13 mouse cellular contexts compared by ENCODE assay signal in genomic region chr11:113927231-113927630, GRCm38 (mm10).
A peak's percentile ranks its signal among the peaks of the same experiment; 100 is the strongest.
DNase-seq lines count a peak whose midpoint lies in the region; ATAC-seq lines count a peak whose summit lies in the region.
"Had no signal": no experiment of that assay in that cellular context is flagged by ENCODE, and none has a peak within 500 bp of the region (broad histone marks: within the 10 kb centered on the region; RNA-seq: fewer than 3 reads in every experiment).

No protein-coding gene starts in this region.

- no peak overlapping the region for H3K9ac ChIP-seq in embryonic facial prominence, embryonic 14.5 days (ENCODE audit: low read depth, low read length)
- H3K9ac ChIP-seq in hindbrain, embryonic 12.5 days = no peak overlapping the region
- no peak overlapping the region for H3K9ac ChIP-seq in intestine, embryonic 15.5 days
- H3K9ac ChIP-seq: embryonic facial prominence, embryonic 13.5 days; lung, embryonic 14.5 days; neural tube, embryonic 13.5 days had no signal

- no peaks in the 10 kb centered on the region for H3K4me1 ChIP-seq in embryonic facial prominence, embryonic 14.5 days (ENCODE audit: control insufficient read depth, insufficient read depth, low read length)
- peaks cover 45% of the 10 kb centered on the region for H3K4me1 ChIP-seq in embryonic facial prominence, embryonic 10.5 days
- peaks cover 49% of the 10 kb centered on the region for H3K4me1 ChIP-seq in hindbrain, embryonic 12.5 days
- no peaks in the 10 kb centered on the region for H3K4me1 ChIP-seq in intestine, embryonic 15.5 days (replicated peaks)
- H3K4me1 ChIP-seq: embryonic facial prominence, embryonic 13.5 days had no signal

- no peaks in the 10 kb centered on the region for H3K9me3 ChIP-seq in embryonic facial prominence, embryonic 14.5 days (ENCODE audit: control insufficient read depth, low read length)
- H3K9me3 ChIP-seq in embryonic facial prominence, embryonic 10.5 days = no peaks in the 10 kb centered on the region
- no peaks in the 10 kb centered on the region for H3K9me3 ChIP-seq in hindbrain, embryonic 12.5 days (replicated peaks)
- no peaks in the 10 kb centered on the region for H3K9me3 ChIP-seq in intestine, embryonic 15.5 days
- H3K9me3 ChIP-seq: embryonic facial prominence, embryonic 13.5 days; neural tube, embryonic 13.5 days had no signal

- ATAC-seq in embryonic facial prominence, embryonic 14.5 days (ENCODE audit: low read depth) = no peak
- no peak for ATAC-seq in hindbrain, embryonic 12.5 days (ENCODE audit: low FRiP score)
- no peak for ATAC-seq in intestine, embryonic 15.5 days
- ATAC-seq: activated CD4-positive, CD25-positive, alpha-beta regulatory T cell, adult 4 months had no signal

- DNase-seq in embryonic facial prominence, embryonic 14.5 days (ENCODE audit: low spot score) = peak; percentile 41
- DNase-seq in embryonic facial prominence, embryonic 10.5 days (ENCODE audit: low spot score) = no peak
- peak; percentile 75 for DNase-seq in adrenal gland, adult 2 months
- DNase-seq in gastrocnemius, postnatal 10 days = peak; percentile 19
- DNase-seq in left cerebral cortex, adult 9 months (ENCODE audit: low spot score in 2 of 2) = peak; percentile 82 to 94
- no peak for DNase-seq in yolk sac, embryonic 10.5 days (ENCODE audit: low spot score)
- DNase-seq: lung, embryonic 14.5 days; thymus, adult 18-20 months had no signal

- no peak overlapping the region for H3K4me2 ChIP-seq in embryonic facial prominence, embryonic 14.5 days (ENCODE audit: low read depth, low read length)
- H3K4me2 ChIP-seq in hindbrain, embryonic 12.5 days (replicated peaks) = no peak overlapping the region
- no peak overlapping the region for H3K4me2 ChIP-seq in intestine, embryonic 15.5 days (replicated peaks)
- H3K4me2 ChIP-seq: embryonic facial prominence, embryonic 13.5 days; lung, embryonic 14.5 days; neural tube, embryonic 13.5 days had no signal

- H3K27ac ChIP-seq in embryonic facial prominence, embryonic 14.5 days (replicated peaks; ENCODE audit: low read depth, low read length) = no peak overlapping the region
- H3K27ac ChIP-seq in embryonic facial prominence, embryonic 10.5 days (replicated peaks) = no peak overlapping the region
- H3K27ac ChIP-seq in hindbrain, embryonic 12.5 days = no peak overlapping the region
- H3K27ac ChIP-seq in intestine, embryonic 15.5 days = no peak overlapping the region
- H3K27ac ChIP-seq: embryonic facial prominence, embryonic 13.5 days; neural tube, embryonic 13.5 days had no signal

- no peaks in the 10 kb centered on the region for H3K27me3 ChIP-seq in embryonic facial prominence, embryonic 14.5 days (replicated peaks; ENCODE audit: control insufficient read depth, insufficient read depth, low read length)
- H3K27me3 ChIP-seq in embryonic facial prominence, embryonic 10.5 days (replicated peaks; ENCODE audit: low read depth, poor library complexity, severe bottlenecking) = no peaks in the 10 kb centered on the region
- H3K27me3 ChIP-seq in hindbrain, embryonic 12.5 days = no peaks in the 10 kb centered on the region
- no peaks in the 10 kb centered on the region for H3K27me3 ChIP-seq in intestine, embryonic 15.5 days (replicated peaks)
- H3K27me3 ChIP-seq: embryonic facial prominence, embryonic 13.5 days; neural tube, embryonic 13.5 days had no signal

- H3K36me3 ChIP-seq in embryonic facial prominence, embryonic 14.5 days (ENCODE audit: control insufficient read depth, insufficient read depth, low read length) = no peaks in the 10 kb centered on the region
- no peaks in the 10 kb centered on the region for H3K36me3 ChIP-seq in embryonic facial prominence, embryonic 10.5 days (replicated peaks)
- no peaks in the 10 kb centered on the region for H3K36me3 ChIP-seq in hindbrain, embryonic 12.5 days
- no peaks in the 10 kb centered on the region for H3K36me3 ChIP-seq in intestine, embryonic 15.5 days
- H3K36me3 ChIP-seq: embryonic facial prominence, embryonic 13.5 days; neural tube, embryonic 13.5 days had no signal

- WGBS in embryonic facial prominence, embryonic 14.5 days = 84% methylated on average over 11 of the region's 11 CpGs
- WGBS in embryonic facial prominence, embryonic 10.5 days = 91% methylated on average over 11 of the region's 11 CpGs
- WGBS in hindbrain, embryonic 12.5 days = 85% methylated on average over 11 of the region's 11 CpGs
- WGBS in intestine, embryonic 15.5 days = 90% methylated on average over 11 of the region's 11 CpGs

- no peak overlapping the region for H3K4me3 ChIP-seq in embryonic facial prominence, embryonic 14.5 days (ENCODE audit: low read depth, low read length)
- no peak overlapping the region for H3K4me3 ChIP-seq in embryonic facial prominence, embryonic 10.5 days
- H3K4me3 ChIP-seq in hindbrain, embryonic 12.5 days = no peak overlapping the region
- no peak overlapping the region for H3K4me3 ChIP-seq in intestine, embryonic 15.5 days (replicated peaks)
- H3K4me3 ChIP-seq: embryonic facial prominence, embryonic 13.5 days; neural tube, embryonic 13.5 days had no signal

Comparison
In these comparisons a context has a peak if more than half of its experiments do, and no peak if none do; other contexts are left out.
1. DNase-seq: peak in embryonic facial prominence, embryonic 14.5 days (single experiment), adrenal gland, adult 2 months (single experiment), gastrocnemius, postnatal 10 days (single experiment) and left cerebral cortex, adult 9 months (2 of 2); none in embryonic facial prominence, embryonic 10.5 days (single experiment) and yolk sac, embryonic 10.5 days (single experiment).